Mouse (Mus musculus) natural killer cell, adult 2 months (primary cell): ENCODE results near the gene Jade1.

Experiments used
- DNase-seq, 2 experiments: peaks; one replicate each; pipeline ENCODE4 v3.0.0; 2022; ENCODE audit warnings: low spot score in 2 of 2

Gene Jade1

GRCm38 (mm10) chr3:41555491-41556381, at the start of gene Jade1:
Gene Jade1 (plus strand): TSS chr3:41555731.
- DNase-seq = no peak

- DNase-seq = no peak
Observed at GRCm38 (mm10) chr3:41509441-41509840, 46.1 kb upstream of the Jade1 start.

GRCm38 (mm10) chr3:41510191-41510590, 45.3 kb upstream of the Jade1 start:
- DNase-seq = no peak

GRCm38 (mm10) chr3:41510750-41511149, 44.8 kb upstream of the Jade1 start:
- no peak for DNase-seq

- DNase-seq = no peak
Observed at GRCm38 (mm10) chr3:41514003-41514402, 41.5 kb upstream of the Jade1 start.

GRCm38 (mm10) chr3:41514683-41515305, 40.7 kb upstream of the Jade1 start:
- no peak for DNase-seq

- DNase-seq = no peak
Observed at GRCm38 (mm10) chr3:41516961-41517518, 38.5 kb upstream of the Jade1 start.

GRCm38 (mm10) chr3:41520925-41521324, 34.6 kb upstream of the Jade1 start:
- DNase-seq = no peak

GRCm38 (mm10) chr3:41521733-41522132, 33.8 kb upstream of the Jade1 start:
- DNase-seq = no peak

- no peak for DNase-seq
Observed at GRCm38 (mm10) chr3:41522226-41523005, 33.1 kb upstream of the Jade1 start.

GRCm38 (mm10) chr3:41523006-41523375, 32.5 kb upstream of the Jade1 start:
- DNase-seq = no peak

GRCm38 (mm10) chr3:41523460-41523859, 32.1 kb upstream of the Jade1 start:
- no peak for DNase-seq

- no peak for DNase-seq
Observed at GRCm38 (mm10) chr3:41528291-41528969, 27.1 kb upstream of the Jade1 start.

- no peak for DNase-seq
Observed at GRCm38 (mm10) chr3:41530156-41530555, 25.4 kb upstream of the Jade1 start.

- DNase-seq = no peak
Observed at GRCm38 (mm10) chr3:41531541-41531940, 24.0 kb upstream of the Jade1 start.

- no peak for DNase-seq
Observed at GRCm38 (mm10) chr3:41532109-41532508, 23.4 kb upstream of the Jade1 start.

GRCm38 (mm10) chr3:41533660-41534059, 21.9 kb upstream of the Jade1 start:
- no peak for DNase-seq

- DNase-seq = no peak
Observed at GRCm38 (mm10) chr3:41537957-41538356, 17.6 kb upstream of the Jade1 start.

- DNase-seq = no peak
Observed at GRCm38 (mm10) chr3:41541313-41541712, 14.2 kb upstream of the Jade1 start.

GRCm38 (mm10) chr3:41544451-41544850, 11.1 kb upstream of the Jade1 start:
- DNase-seq = no peak

- DNase-seq = no peak
Observed at GRCm38 (mm10) chr3:41547289-41547688, 8.2 kb upstream of the Jade1 start.

- DNase-seq = no peak
Observed at GRCm38 (mm10) chr3:41548238-41548637, 7.3 kb upstream of the Jade1 start.
